Mouse (Mus musculus): ENCODE data around the gene Atp6v0e. TPM values are rescaled to one million over a fixed set of nuclear protein-coding genes. Genes with fewer than 3 reads are reported as not detected.

Gene Atp6v0e
- polyA plus RNA-seq (2014; fragmentation: Illumina TruSeq; extraction: RNeasy Lipid Tissue Mini Kit (QIAGEN cat#74804); ENCODE audit: low replicate concordance) = 46.3 TPM

GRCm38 (mm10) chr17:26662978-26663683 lies at the start of gene Atp6v0e:
Atp6v0e (plus strand) TSS chr17:26663231.

DNA sequence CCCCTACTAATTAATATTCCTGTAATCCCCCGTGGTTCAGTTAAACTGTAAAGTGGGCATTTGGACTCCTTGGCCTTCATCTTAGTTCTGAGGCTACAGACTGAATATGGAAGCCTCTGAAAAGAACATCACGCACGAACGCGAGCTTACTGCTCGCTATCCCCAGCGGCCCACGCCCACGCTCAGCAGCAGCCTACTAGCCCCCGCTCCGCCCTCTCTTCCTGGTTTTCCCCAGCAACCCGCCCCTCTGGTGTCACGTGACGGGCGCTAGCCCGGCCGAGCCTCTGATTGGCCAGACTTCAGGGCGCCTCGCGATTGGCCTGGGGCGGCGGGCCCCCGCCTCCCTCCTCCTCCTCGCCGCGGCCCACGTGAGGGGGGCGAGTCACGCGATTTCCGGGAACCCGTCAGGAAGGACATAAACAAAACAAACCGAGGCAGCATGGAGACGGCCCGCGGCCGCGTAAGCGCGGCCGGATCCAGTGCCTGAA lies 52.3 kb downstream of the Atp6v0e start, which contains the start of gene Crebrf:
Gene Crebrf, plus strand, starts transcription at position 380 of the 488 bp plus-strand sequence.

Other genes starting within 250 kb of the Atp6v0e start
- 1.2 TPM for gene Neurl1b, start 248.4 kb upstream of the Atp6v0e start, polyA plus RNA-seq (2014; fragmentation: Illumina TruSeq; extraction: RNeasy Lipid Tissue Mini Kit (QIAGEN cat#74804); ENCODE audit: low replicate concordance)
- 19.3 TPM for gene Ergic1, start 101.7 kb upstream of the Atp6v0e start, polyA plus RNA-seq (2014; fragmentation: Illumina TruSeq; extraction: RNeasy Lipid Tissue Mini Kit (QIAGEN cat#74804); ENCODE audit: low replicate concordance)
- 15.2 TPM for gene Dusp1, start 101.1 kb upstream of the Atp6v0e start, polyA plus RNA-seq (2014; fragmentation: Illumina TruSeq; extraction: RNeasy Lipid Tissue Mini Kit (QIAGEN cat#74804); ENCODE audit: low replicate concordance)
- gene Crebrf, start 52.4 kb downstream of the Atp6v0e start, polyA plus RNA-seq (2014; fragmentation: Illumina TruSeq; extraction: RNeasy Lipid Tissue Mini Kit (QIAGEN cat#74804); ENCODE audit: low replicate concordance) = 52.1 TPM
- gene Bnip1, start 117.8 kb downstream of the Atp6v0e start, polyA plus RNA-seq (2014; fragmentation: Illumina TruSeq; extraction: RNeasy Lipid Tissue Mini Kit (QIAGEN cat#74804); ENCODE audit: low replicate concordance) = 17.1 TPM
- not detected for gene Nkx2-5, start 181.8 kb downstream of the Atp6v0e start, polyA plus RNA-seq (2014; fragmentation: Illumina TruSeq; extraction: RNeasy Lipid Tissue Mini Kit (QIAGEN cat#74804); ENCODE audit: low replicate concordance)